ENCODE assay signal across 9 mouse cellular contexts in the genomic region with DNA sequence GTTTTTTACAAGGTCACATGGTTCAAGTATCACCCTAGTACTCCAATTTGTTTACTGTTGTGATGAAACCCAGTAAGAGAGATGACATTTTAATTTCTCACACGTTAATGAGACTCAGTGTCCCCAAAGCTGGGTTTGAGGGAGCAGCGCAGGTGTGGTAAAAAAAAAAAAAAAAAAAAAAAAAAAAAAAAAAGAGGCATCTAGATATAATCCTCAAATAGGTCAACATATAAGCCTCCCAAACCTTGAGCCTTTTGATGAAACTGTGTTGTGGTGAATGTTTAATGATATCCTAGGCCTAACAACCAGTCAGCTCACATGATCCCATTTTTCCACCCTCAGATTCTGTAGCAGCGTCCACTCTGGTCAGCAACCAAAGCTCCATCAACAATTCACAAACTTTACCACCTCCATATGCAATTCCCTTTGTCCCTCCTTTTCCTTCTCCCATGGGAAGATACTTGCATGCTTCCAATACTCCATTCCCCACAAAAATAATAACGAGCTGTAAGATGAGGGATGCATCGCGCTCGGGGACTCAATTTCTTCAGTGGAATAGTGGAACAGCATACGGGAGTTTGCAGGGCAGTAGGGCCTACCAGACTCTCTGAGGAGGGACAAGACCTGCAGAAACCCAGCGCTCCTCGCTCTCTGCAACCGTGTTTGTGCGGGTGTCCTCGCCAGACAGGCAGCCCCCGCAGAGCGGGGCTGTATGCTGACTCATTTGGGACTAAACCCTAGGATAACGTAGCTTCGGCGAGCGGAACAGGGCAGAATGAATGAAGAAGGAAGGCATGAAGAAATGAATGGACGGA. TPM values are rescaled to one million over a fixed set of nuclear protein-coding genes. Genes with fewer than 3 reads are reported as not detected.
DNase-seq lines count a peak whose midpoint lies in the region; ATAC-seq and TF ChIP-seq lines count a peak whose summit lies in the region.
"Had no signal": no experiment of that assay in that cellular context is flagged by ENCODE, and none has a peak within 500 bp of the region (broad histone marks: within the 10 kb centered on the region; RNA-seq: fewer than 3 reads in every experiment).

No protein-coding gene starts in this region.

- no peaks in the 10 kb centered on the region for H3K9me3 ChIP-seq in kidney, postnatal 0 days (replicated peaks; ENCODE audit: low read length)
- no peaks in the 10 kb centered on the region for H3K9me3 ChIP-seq in hindbrain, embryonic 16.5 days (ENCODE audit: control insufficient read depth, low read length)
- no peaks in the 10 kb centered on the region for H3K9me3 ChIP-seq in midbrain, postnatal 0 days (ENCODE audit: low read length)

- H3K4me2 ChIP-seq in kidney, postnatal 0 days (ENCODE audit: low read length), result peak overlapping the region; percentile 66
- peak overlapping the region; percentile 76 for H3K4me2 ChIP-seq in hindbrain, embryonic 16.5 days (ENCODE audit: low read length)
- H3K4me2 ChIP-seq in midbrain, postnatal 0 days (ENCODE audit: low read depth, low read length, poor library complexity, severe bottlenecking), result peak overlapping the region; percentile 74

- H3K9ac ChIP-seq in kidney, postnatal 0 days (ENCODE audit: low read depth, low read length), result peak overlapping the region; percentile 90
- peak overlapping the region; percentile 94 for H3K9ac ChIP-seq in hindbrain, embryonic 16.5 days (ENCODE audit: low read depth, low read length)
- peak overlapping the region; percentile 95 for H3K9ac ChIP-seq in midbrain, postnatal 0 days (replicated peaks; ENCODE audit: low read length, poor library complexity, severe bottlenecking)

- ATAC-seq in kidney, postnatal 0 days (replicated peaks; ENCODE audit: low FRiP score, low read depth), result peak; percentile 19; the same call in 1 of the 2 replicates
- peak; percentile 6; the same call in 1 of the 2 replicates for ATAC-seq in common myeloid progenitor, adult 5-6 weeks (replicated peaks; ENCODE audit: low read depth, poor library complexity, severe bottlenecking)
- peak; percentile 38 for ATAC-seq in hindbrain, embryonic 16.5 days
- peak; percentile 42; the same call in 1 of the 2 replicates for ATAC-seq in midbrain, postnatal 0 days (ENCODE audit: low FRiP score)

- 1% methylated on average over 20 of the region's 20 CpGs for WGBS in kidney, postnatal 0 days
- 4% methylated on average over 20 of the region's 20 CpGs for WGBS in hindbrain, embryonic 16.5 days
- WGBS in midbrain, postnatal 0 days, result 4% methylated on average over 20 of the region's 20 CpGs

- H3K36me3 ChIP-seq in kidney, postnatal 0 days (ENCODE audit: insufficient read depth, low read length), result peaks cover 18% of the 10 kb centered on the region
- peaks cover 15% of the 10 kb centered on the region for H3K36me3 ChIP-seq in hindbrain, embryonic 16.5 days (ENCODE audit: control insufficient read depth, insufficient read depth, low read length)
- H3K36me3 ChIP-seq in midbrain, postnatal 0 days (ENCODE audit: insufficient read depth, low read length), result peaks cover 22% of the 10 kb centered on the region

- peak overlapping the region; percentile 47; the same call in 1 of the 2 replicates for H3K27ac ChIP-seq in kidney, postnatal 0 days
- peak overlapping the region; percentile 98 for H3K27ac ChIP-seq in hindbrain, embryonic 16.5 days (ENCODE audit: low read depth, low read length)
- peak overlapping the region; percentile 98 for H3K27ac ChIP-seq in midbrain, postnatal 0 days (ENCODE audit: low read depth, low read length)

- H3K27me3 ChIP-seq in kidney, postnatal 0 days (ENCODE audit: insufficient read depth, low read length), result no peaks in the 10 kb centered on the region
- no peaks in the 10 kb centered on the region for H3K27me3 ChIP-seq in hindbrain, embryonic 16.5 days (replicated peaks; ENCODE audit: control insufficient read depth, insufficient read depth, low read length)
- H3K27me3 ChIP-seq in midbrain, postnatal 0 days (ENCODE audit: insufficient read depth, low read length), result no peaks in the 10 kb centered on the region

- H3K4me1 ChIP-seq in kidney, postnatal 0 days (replicated peaks; ENCODE audit: insufficient read depth, low read length), result peaks cover 16% of the 10 kb centered on the region; the same call in 1 of the 2 replicates
- peaks cover 27% of the 10 kb centered on the region for H3K4me1 ChIP-seq in hindbrain, embryonic 16.5 days (ENCODE audit: control insufficient read depth, insufficient read depth, low read depth, low read length)
- 0 out of 2 replicates have a peak, but pooled peaks cover 9% of the 10 kb centered on the region for H3K4me1 ChIP-seq in midbrain, postnatal 0 days (ENCODE audit: insufficient read depth, low read length)

- peak overlapping the region; percentile 79 for H3K4me3 ChIP-seq in kidney, postnatal 0 days (replicated peaks; ENCODE audit: low read depth, low read length)
- H3K4me3 ChIP-seq in hindbrain, embryonic 16.5 days (ENCODE audit: low read length), result peak overlapping the region; percentile 83
- peak overlapping the region; percentile 92 for H3K4me3 ChIP-seq in midbrain, postnatal 0 days (ENCODE audit: low read depth, low read length)

- DNase-seq in kidney, postnatal 0 days (ENCODE audit: low spot score), result no peak
- DNase-seq in kidney, postnatal 14 days, result no peak
- DNase-seq in midbrain, postnatal 0 days (ENCODE audit: low spot score), result no peak
- DNase-seq in thymus, postnatal 14 days, result no peak
- DNase-seq in thymus, postnatal 36 days, result no peak
- DNase-seq in cerebellum, adult 18-20 months, result no peak

- TF ChIP-seq CTCF in kidney, postnatal 0 days (IDR thresholded peaks at IDR 0.05; ENCODE audit: low read depth), result no peak
- TF ChIP-seq CTCF in midbrain, postnatal 0 days (IDR thresholded peaks at IDR 0.05), result no peak

RNA-seq across cellular contexts. Expression of gene Zfp646, which starts 1.0 kb away (rescaled TPM):
- polyA plus RNA-seq in kidney, postnatal 0 days (2015; fragmentation: Nextera tagmentation; extraction: Ambion mirVana), result 7.4 and 7.5 TPM in 2 replicates
- 47.1 and 50.4 TPM in 2 replicates for total RNA-seq in common myeloid progenitor, adult 5-6 weeks (2017)
- polyA plus RNA-seq in hindbrain, embryonic 16.5 days (2015; fragmentation: Nextera tagmentation; extraction: Ambion mirVana), result 6.0 and 8.8 TPM in 2 replicates
- total RNA-seq in midbrain, postnatal 0 days (2014; rRNA removed), result 32.3 and 33.8 TPM in 2 replicates
- 3.8 and 4.2 TPM in 2 replicates for polyA plus RNA-seq in midbrain, postnatal 0 days (2015; fragmentation: Nextera tagmentation; extraction: Ambion mirVana)

RNA-seq across cellular contexts. Expression of gene Zfp668, which starts 1.6 kb away (rescaled TPM):
- 12.5 and 13.3 TPM in 2 replicates for polyA plus RNA-seq in kidney, postnatal 0 days (2015; fragmentation: Nextera tagmentation; extraction: Ambion mirVana)
- 3.2 and 10.5 TPM in 2 replicates for total RNA-seq in common myeloid progenitor, adult 5-6 weeks (2017)
- polyA plus RNA-seq in hindbrain, embryonic 16.5 days (2015; fragmentation: Nextera tagmentation; extraction: Ambion mirVana), result 29.5 and 35.1 TPM in 2 replicates
- 27.8 and 31.0 TPM in 2 replicates for total RNA-seq in midbrain, postnatal 0 days (2014; rRNA removed)
- polyA plus RNA-seq in midbrain, postnatal 0 days (2015; fragmentation: Nextera tagmentation; extraction: Ambion mirVana), result 26.0 and 29.7 TPM in 2 replicates

RNA-seq across cellular contexts. Expression of gene Prss53, which starts 15.8 kb away (rescaled TPM):
- 8.8 and 9.3 TPM in 2 replicates for polyA plus RNA-seq in kidney, postnatal 0 days (2015; fragmentation: Nextera tagmentation; extraction: Ambion mirVana)
- 0.27 TPM in 1 of 2 replicates, not detected in the other for total RNA-seq in common myeloid progenitor, adult 5-6 weeks (2017)
- 0.81 and 0.99 TPM in 2 replicates for polyA plus RNA-seq in hindbrain, embryonic 16.5 days (2015; fragmentation: Nextera tagmentation; extraction: Ambion mirVana)
- total RNA-seq in midbrain, postnatal 0 days (2014; rRNA removed), result 0.55 and 1.0 TPM in 2 replicates
- 0.77 and 0.82 TPM in 2 replicates for polyA plus RNA-seq in midbrain, postnatal 0 days (2015; fragmentation: Nextera tagmentation; extraction: Ambion mirVana)

RNA-seq across cellular contexts. Expression of gene Gm21974, which starts 20.2 kb away (rescaled TPM):
- polyA plus RNA-seq in kidney, postnatal 0 days (2015; fragmentation: Nextera tagmentation; extraction: Ambion mirVana), result not detected in 2 replicates
- total RNA-seq in common myeloid progenitor, adult 5-6 weeks (2017), result not detected in 2 replicates
- not detected in 2 replicates for polyA plus RNA-seq in hindbrain, embryonic 16.5 days (2015; fragmentation: Nextera tagmentation; extraction: Ambion mirVana)
- 0.16 TPM in 1 of 2 replicates, not detected in the other for total RNA-seq in midbrain, postnatal 0 days (2014; rRNA removed)
- polyA plus RNA-seq in midbrain, postnatal 0 days (2015; fragmentation: Nextera tagmentation; extraction: Ambion mirVana), result not detected in 2 replicates
- polyA plus RNA-seq: brain, embryonic 14.5 days had no signal

RNA-seq across cellular contexts. Expression of gene Vkorc1, which starts 20.4 kb away (rescaled TPM):
- 162 and 165 TPM in 2 replicates for polyA plus RNA-seq in kidney, postnatal 0 days (2015; fragmentation: Nextera tagmentation; extraction: Ambion mirVana)
- 27.6 and 34.0 TPM in 2 replicates for total RNA-seq in common myeloid progenitor, adult 5-6 weeks (2017)
- 70.5 and 75.2 TPM in 2 replicates for polyA plus RNA-seq in hindbrain, embryonic 16.5 days (2015; fragmentation: Nextera tagmentation; extraction: Ambion mirVana)
- total RNA-seq in midbrain, postnatal 0 days (2014; rRNA removed), result 22.7 and 30.3 TPM in 2 replicates
- 61.2 and 62.8 TPM in 2 replicates for polyA plus RNA-seq in midbrain, postnatal 0 days (2015; fragmentation: Nextera tagmentation; extraction: Ambion mirVana)

Comparison
In these comparisons a context has a peak if more than half of its experiments do, and no peak if none do; other contexts are left out.
1. H3K27ac ChIP-seq: peak in every context shown above with its lines; median percentile 98 in hindbrain, embryonic 16.5 days; 98 in midbrain, postnatal 0 days; 47 in kidney, postnatal 0 days.